ENCODE assay signal across 8 mouse cellular contexts in genomic region chr10:128460270-128460630, GRCm38 (mm10). TPM values are rescaled to one million over a fixed set of nuclear protein-coding genes. Genes with fewer than 3 reads are reported as not detected.
DNase-seq lines count a peak whose midpoint lies in the region; ATAC-seq and TF ChIP-seq lines count a peak whose summit lies in the region.

No protein-coding gene starts in this region.

- peaks cover 17% of the 10 kb centered on the region for H3K79me2 ChIP-seq in myocyte (ENCODE audit: control insufficient read depth, insufficient read depth)

- H3K4me3 ChIP-seq in kidney, adult 2 months (ENCODE audit: insufficient read depth, low read depth, low read length), result peak overlapping the region; percentile 60
- H3K4me3 ChIP-seq in cortical plate, adult 2 months (ENCODE audit: insufficient read depth, low read length), result peak overlapping the region; percentile 86
- peak overlapping the region; percentile 92 for H3K4me3 ChIP-seq in hindbrain, postnatal 0 days (ENCODE audit: low read length)
- H3K4me3 ChIP-seq in myocyte, result peak overlapping the region; percentile 75

- peak overlapping the region; percentile 33; the same call in 1 of the 2 replicates for H3K27ac ChIP-seq in kidney, adult 2 months (ENCODE audit: insufficient read depth, low read depth, low read length)
- no peak overlapping the region for H3K27ac ChIP-seq in cortical plate, adult 2 months (ENCODE audit: insufficient read depth, low read length)
- peak overlapping the region; percentile 96; the same call in 1 of the 2 replicates for H3K27ac ChIP-seq in hindbrain, postnatal 0 days

- H3K9me3 ChIP-seq in hindbrain, postnatal 0 days (ENCODE audit: low read length), result no peaks in the 10 kb centered on the region

- TF ChIP-seq CTCF in kidney, adult 2 months (conservative IDR thresholded peaks at IDR 0.05; ENCODE audit: insufficient read depth, insufficient read length, low read depth, low read length), result no peak
- no peak for TF ChIP-seq CTCF in cortical plate, adult 2 months (IDR thresholded peaks at IDR 0.05; ENCODE audit: extremely low read depth, insufficient read depth, low read length)
- no peak for TF ChIP-seq CTCF in hindbrain, postnatal 0 days (IDR thresholded peaks at IDR 0.05; ENCODE audit: low read depth)

- no peak for ATAC-seq in hindbrain, postnatal 0 days
- no peak for ATAC-seq in megakaryocyte progenitor cell, adult 5-6 weeks (replicated peaks; ENCODE audit: poor library complexity)

- peak overlapping the region; percentile 100 for H3ac ChIP-seq in myocyte (ENCODE audit: control insufficient read depth, insufficient read length)

- H3K9ac ChIP-seq in hindbrain, postnatal 0 days (replicated peaks; ENCODE audit: low read length), result peak overlapping the region; percentile 97

- TF ChIP-seq POLR2A in kidney, adult 2 months (IDR thresholded peaks at IDR 0.05; ENCODE audit: low read depth, low read length), result no peak
- TF ChIP-seq POLR2A in cortical plate, adult 2 months (IDR thresholded peaks at IDR 0.05; ENCODE audit: extremely low read depth, insufficient read depth, low read length), result no peak
- no peak for TF ChIP-seq POLR2A in myocyte (IDR thresholded peaks at IDR 0.05; ENCODE audit: insufficient read length, low read depth)

- H3K36me3 ChIP-seq in kidney, adult 2 months (ENCODE audit: control insufficient read depth, insufficient read depth, low read length), result peaks cover 7% of the 10 kb centered on the region
- H3K36me3 ChIP-seq in hindbrain, postnatal 0 days (ENCODE audit: insufficient read depth, low read length), result peaks cover 28% of the 10 kb centered on the region
- peaks cover 38% of the 10 kb centered on the region for H3K36me3 ChIP-seq in myocyte (ENCODE audit: control insufficient read depth, insufficient read depth)

- peak overlapping the region; percentile 63 for H3K4me2 ChIP-seq in hindbrain, postnatal 0 days (ENCODE audit: low read depth, low read length)
- H3K4me2 ChIP-seq in myocyte (ENCODE audit: low read depth), result peak overlapping the region; percentile 98

- H3K27me3 ChIP-seq in kidney, adult 2 months (replicated peaks; ENCODE audit: control insufficient read depth, insufficient read depth, low read length), result no peaks in the 10 kb centered on the region
- no peaks in the 10 kb centered on the region for H3K27me3 ChIP-seq in hindbrain, postnatal 0 days (ENCODE audit: insufficient read depth, low read length)
- no peaks in the 10 kb centered on the region for H3K27me3 ChIP-seq in myocyte (ENCODE audit: control insufficient read depth, insufficient read depth, insufficient read length)

- 5% methylated on average over 5 of the region's 5 CpGs for WGBS in kidney, adult 2 months
- whole genome bisulfite sequencing in hindbrain, postnatal 0 days, result 3% methylated on average over 5 of the region's 5 CpGs

- no peak for DNase-seq in kidney, adult 2 months
- DNase-seq in kidney, postnatal 14 days, result no peak
- DNase-seq in hindbrain, postnatal 0 days (ENCODE audit: low spot score), result peak; percentile 8
- no peak for DNase-seq in layer of hippocampus, adult 11-12 months (ENCODE audit: low spot score)
- no peak for DNase-seq in frontal cortex, postnatal 10 days (ENCODE audit: low spot score in 2 of 2)

- peaks cover 10% of the 10 kb centered on the region for H3K4me1 ChIP-seq in kidney, adult 2 months (ENCODE audit: control insufficient read depth, insufficient read depth, low read length)
- H3K4me1 ChIP-seq in cortical plate, adult 2 months (ENCODE audit: control insufficient read depth, insufficient read depth, low read length), result peaks cover 6% of the 10 kb centered on the region; the same call in 1 of the 2 replicates
- peaks cover 10% of the 10 kb centered on the region for H3K4me1 ChIP-seq in hindbrain, postnatal 0 days (ENCODE audit: insufficient read depth, low read length)

TF ChIP-seq in myocyte, 11 proteins besides CTCF, POLR2A, EP300 and RAD21:
- no peak for TF ChIP-seq E2F4 (IDR thresholded peaks at IDR 0.05; ENCODE audit: insufficient read depth)
- TF ChIP-seq MYOD1 (IDR thresholded peaks at IDR 0.05; ENCODE audit: control insufficient read depth in 1 of 3, insufficient read length in 2 of 3, low read depth in 2 of 3), result no peak
- TF ChIP-seq REST (IDR thresholded peaks at IDR 0.05; ENCODE audit: insufficient read depth, insufficient read length), result no peak
- TF ChIP-seq POLR2AphosphoS2 (IDR thresholded peaks at IDR 0.05; ENCODE audit: insufficient read length, low read depth), result no peak

RNA-seq across cellular contexts. Expression of gene Smarcc2, which starts 1.2 kb away (rescaled TPM):
- polyA plus RNA-seq in kidney, adult 2 months (2012; rRNA removed), result 81.3 and 81.4 TPM in 2 replicates
- 209 and 223 TPM in 2 replicates for polyA plus RNA-seq in cortical plate, adult 2 months (2012; rRNA removed)
- 174 and 181 TPM in 2 replicates for total RNA-seq in hindbrain, postnatal 0 days (2014; rRNA removed)
- polyA plus RNA-seq in hindbrain, postnatal 0 days (2015; fragmentation: Nextera tagmentation; extraction: Ambion mirVana), result 112 and 120 TPM in 2 replicates
- polyA plus RNA-seq in myocyte (2012; fragmentation: generic; extraction: Trizol), result 52.5 TPM
- 70.4 and 74.5 TPM in 2 replicates for total RNA-seq in megakaryocyte progenitor cell, adult 5-6 weeks (2015)
- total RNA-seq in megakaryocyte progenitor cell, adult 5-6 weeks (2017), result 52.8 and 66.9 TPM in 2 replicates

RNA-seq across cellular contexts. Expression of gene Myl6, which starts 33.7 kb away (rescaled TPM):
- 897 and 1,416 TPM in 2 replicates for polyA plus RNA-seq in kidney, adult 2 months (2012; rRNA removed)
- polyA plus RNA-seq in cortical plate, adult 2 months (2012; rRNA removed), result 1,299 and 1,338 TPM in 2 replicates
- total RNA-seq in hindbrain, postnatal 0 days (2014; rRNA removed), result 565 and 585 TPM in 2 replicates
- polyA plus RNA-seq in hindbrain, postnatal 0 days (2015; fragmentation: Nextera tagmentation; extraction: Ambion mirVana), result 1,081 and 1,089 TPM in 2 replicates
- polyA plus RNA-seq in myocyte (2012; fragmentation: generic; extraction: Trizol), result 2,234 TPM
- 760 and 847 TPM in 2 replicates for total RNA-seq in megakaryocyte progenitor cell, adult 5-6 weeks (2015)
- total RNA-seq in megakaryocyte progenitor cell, adult 5-6 weeks (2017), result 1,168 and 1,230 TPM in 2 replicates

RNA-seq across cellular contexts. Expression of gene Myl6b, which starts 38.2 kb away (rescaled TPM):
- polyA plus RNA-seq in kidney, adult 2 months (2012; rRNA removed), result 8.4 and 10.6 TPM in 2 replicates
- 33.7 and 36.7 TPM in 2 replicates for polyA plus RNA-seq in cortical plate, adult 2 months (2012; rRNA removed)
- total RNA-seq in hindbrain, postnatal 0 days (2014; rRNA removed), result 27.1 and 34.6 TPM in 2 replicates
- polyA plus RNA-seq in hindbrain, postnatal 0 days (2015; fragmentation: Nextera tagmentation; extraction: Ambion mirVana), result 4.2 and 4.9 TPM in 2 replicates
- 734 TPM for polyA plus RNA-seq in myocyte (2012; fragmentation: generic; extraction: Trizol)
- 7.6 and 7.8 TPM in 2 replicates for total RNA-seq in megakaryocyte progenitor cell, adult 5-6 weeks (2015)
- 0.64 and 1.7 TPM in 2 replicates for total RNA-seq in megakaryocyte progenitor cell, adult 5-6 weeks (2017)

RNA-seq across cellular contexts. Expression of gene Rnf41, which starts 48.8 kb away (rescaled TPM):
- 19.5 and 19.6 TPM in 2 replicates for polyA plus RNA-seq in kidney, adult 2 months (2012; rRNA removed)
- polyA plus RNA-seq in cortical plate, adult 2 months (2012; rRNA removed), result 78.2 and 78.5 TPM in 2 replicates
- total RNA-seq in hindbrain, postnatal 0 days (2014; rRNA removed), result 98.1 and 105 TPM in 2 replicates
- 75.8 and 76.3 TPM in 2 replicates for polyA plus RNA-seq in hindbrain, postnatal 0 days (2015; fragmentation: Nextera tagmentation; extraction: Ambion mirVana)
- 35.2 TPM for polyA plus RNA-seq in myocyte (2012; fragmentation: generic; extraction: Trizol)
- 15.7 and 20.9 TPM in 2 replicates for total RNA-seq in megakaryocyte progenitor cell, adult 5-6 weeks (2015)
- total RNA-seq in megakaryocyte progenitor cell, adult 5-6 weeks (2017), result 20.1 and 21.0 TPM in 2 replicates

RNA-seq across cellular contexts. Expression of gene Nabp2, which starts 49.0 kb away (rescaled TPM):
- polyA plus RNA-seq in kidney, adult 2 months (2012; rRNA removed), result 33.2 and 37.8 TPM in 2 replicates
- 79.4 and 83.4 TPM in 2 replicates for polyA plus RNA-seq in cortical plate, adult 2 months (2012; rRNA removed)
- 73.9 and 98.9 TPM in 2 replicates for total RNA-seq in hindbrain, postnatal 0 days (2014; rRNA removed)
- 135 and 140 TPM in 2 replicates for polyA plus RNA-seq in hindbrain, postnatal 0 days (2015; fragmentation: Nextera tagmentation; extraction: Ambion mirVana)
- polyA plus RNA-seq in myocyte (2012; fragmentation: generic; extraction: Trizol), result 115 TPM
- total RNA-seq in megakaryocyte progenitor cell, adult 5-6 weeks (2015), result 79.4 and 105 TPM in 2 replicates
- 68.8 and 72.2 TPM in 2 replicates for total RNA-seq in megakaryocyte progenitor cell, adult 5-6 weeks (2017)

Comparison
In these comparisons a context has a peak if more than half of its experiments do, and no peak if none do; other contexts are left out.
1. RNA of gene Myl6b, which starts 38.2 kb away (polyA plus RNA-seq): 734 TPM in myocyte (single experiment); 33.7 to 36.7 TPM in cortical plate, adult 2 months, 8.4 to 10.6 TPM in kidney, adult 2 months and 4.2 to 4.9 TPM in hindbrain, postnatal 0 days; every median in the first group is over 10 times any median in the second.
2. Peak in every context shown above with its lines, with median percentiles within 50 percentile points of each other: H3K4me3 ChIP-seq.